Mouse (Mus musculus): ENCODE measurements around the gene Olfr1380.
"Not testable (repeated sequence)": the region's sequence is repeated elsewhere in the genome, so short reads cannot be mapped to it uniquely, and the experiment has no call there.

GRCm38 (mm10) chr11:49536631-49537030 is 20.0 kb upstream of the Olfr1380 start:
- TF ChIP-seq CTCF (conservative IDR thresholded peaks at IDR 0.05; ENCODE audit: insufficient read depth, insufficient read length, low read depth, low read length); POLR2A (IDR thresholded peaks at IDR 0.05; ENCODE audit: low read depth, low read length): not testable (repeated sequence)
